Mouse (Mus musculus) granulocyte monocyte progenitor cell, adult 5-6 weeks (primary cell): ENCODE data around the gene Hibch. TPM values are rescaled to one million over a fixed set of nuclear protein-coding genes. Genes with fewer than 3 reads are reported as not detected.
A peak's percentile ranks its signal among the peaks of the same experiment; 100 is the strongest.

Experiments used
- ATAC-seq: replicated peaks from 2 replicates; pipeline ENCODE4 v1.8.0; 2016; ENCODE audit warnings: mild to moderate bottlenecking, moderate TSS enrichment, inconsistent platforms; ENCODE audit not compliant: poor library complexity, severe bottlenecking
- total RNA-seq, 2 experiments: library from RNA; stranded (forward) in 1 of 2; stranded (reverse) in 1 of 2; fragments of 200-712, 200-1000 nt in 1 of 2; fragments of >200 nt in 1 of 2; fragmentation: Nextera tagmentation in 1 of 2; gene quantifications; 2 replicates each; pipeline ENCODE4 v1.2.3; 2014 to 2017

The Hibch gene
- total RNA-seq (2014; fragmentation: Nextera tagmentation) = 32.2 and 47.1 TPM in 2 replicates
- total RNA-seq (2017) = 95.6 and 101 TPM in 2 replicates

- ATAC-seq = peak; percentile 93
These were observed at the start of gene Hibch for GRCm38 (mm10) chr1:52844782-52845665. Gene Hibch (plus strand): TSS chr1:52844929.

- ATAC-seq = no peak
These were observed 48.8 kb upstream of the Hibch start for GRCm38 (mm10) chr1:52795927-52796326.

- peak; percentile 36 for ATAC-seq
These were observed 45.5 kb upstream of the Hibch start for GRCm38 (mm10) chr1:52799056-52799726.

GRCm38 (mm10) chr1:52799772-52800171 is 45.0 kb upstream of the Hibch start:
- ATAC-seq = peak; percentile 26

GRCm38 (mm10) chr1:52800340-52800740 is 44.4 kb upstream of the Hibch start:
- peak; percentile 74 for ATAC-seq

DNA sequence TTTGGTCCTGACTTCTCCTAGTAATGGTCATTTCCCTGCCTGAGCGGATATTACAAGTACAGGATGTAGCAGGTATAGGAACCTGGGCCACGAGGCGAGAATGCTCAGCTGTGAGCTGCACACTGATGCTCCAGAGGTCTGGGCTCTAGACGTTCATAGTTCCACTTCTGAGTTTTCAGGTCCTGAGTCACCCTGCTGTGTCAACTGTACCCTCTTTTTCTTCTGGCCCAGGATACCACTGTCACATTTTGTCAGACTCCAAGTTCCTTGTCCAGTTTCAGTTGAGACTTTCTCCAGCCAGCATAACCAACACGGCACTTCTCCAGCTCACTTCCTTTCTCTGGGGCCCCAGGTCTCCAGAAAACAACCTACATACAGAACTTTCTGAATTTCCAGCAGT is 43.1 kb upstream of the Hibch start:
- peak; percentile 72 for ATAC-seq

GRCm38 (mm10) chr1:52802406-52802975 is 42.2 kb upstream of the Hibch start:
- no peak for ATAC-seq

DNA sequence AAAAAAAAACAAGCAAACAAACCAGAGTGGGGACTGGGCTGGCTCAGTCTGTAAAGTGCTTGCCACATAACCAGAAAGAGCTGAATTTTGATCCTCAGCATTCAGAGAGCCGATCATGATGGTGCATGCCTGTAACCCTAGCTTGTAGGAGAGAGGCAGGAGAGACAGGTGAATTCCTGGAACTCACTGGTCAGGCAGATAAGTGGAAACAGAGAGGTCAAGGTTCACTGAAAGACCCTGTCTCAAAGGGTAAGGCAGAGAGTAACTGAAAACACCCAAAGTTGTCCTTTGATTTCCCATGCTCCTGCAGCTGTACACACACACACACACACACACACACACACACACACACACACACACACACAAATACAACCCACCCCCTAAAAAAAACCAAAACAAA is 39.7 kb upstream of the Hibch start:
- ATAC-seq = no peak

- ATAC-seq = no peak
These were observed 36.3 kb upstream of the Hibch start for GRCm38 (mm10) chr1:52808456-52808855.

- ATAC-seq = no peak
These were observed 28.4 kb upstream of the Hibch start for GRCm38 (mm10) chr1:52816232-52816891.

DNA sequence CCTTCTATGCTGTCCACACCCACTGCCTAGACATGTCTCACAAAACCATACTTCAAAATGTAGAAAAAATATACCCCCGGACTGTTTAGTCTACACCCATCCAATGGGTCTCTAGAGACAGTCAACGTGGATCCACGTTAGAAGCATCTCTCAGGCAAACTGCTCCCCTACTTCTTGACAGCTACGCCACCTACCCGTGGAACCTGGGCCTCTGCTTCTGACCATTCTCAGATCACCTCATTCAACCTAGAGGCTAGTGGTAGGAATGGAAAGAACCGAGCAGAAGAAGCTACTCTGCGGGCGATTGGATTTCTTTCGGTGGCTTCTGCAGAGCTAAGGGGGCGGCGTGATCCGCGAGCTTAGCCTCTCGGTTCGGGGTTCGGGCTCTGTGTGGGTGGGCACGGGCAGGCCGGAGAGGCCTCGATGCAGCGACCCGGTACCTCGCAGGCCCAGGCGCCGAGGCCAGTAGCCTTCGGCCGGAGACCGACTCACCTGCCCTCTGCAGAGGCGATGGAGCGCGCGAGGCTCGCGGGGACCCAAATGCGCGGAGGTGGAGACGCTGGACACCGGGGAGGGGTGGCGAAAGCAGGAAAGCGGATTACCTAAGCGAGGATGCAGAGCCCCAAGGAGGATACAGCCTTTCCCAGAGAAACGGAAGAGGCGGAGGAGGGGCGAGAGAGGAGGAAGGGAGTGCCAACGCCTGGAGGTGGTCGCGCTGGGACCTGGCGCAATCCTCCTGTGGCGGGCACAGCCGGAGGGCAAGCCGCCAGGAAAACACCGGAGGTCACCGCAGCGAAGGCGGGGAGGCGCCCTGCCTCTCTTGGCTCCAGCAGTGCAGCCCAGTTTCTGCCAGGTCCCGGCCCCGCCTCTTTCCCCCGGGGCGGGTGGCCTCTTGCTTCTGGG is 27.6 kb upstream of the Hibch start, which contains the start of gene Inpp1:
Gene Inpp1, minus strand, starts transcription at position 779 of the 903 bp plus-strand sequence.
- peak; percentile 86 for ATAC-seq

DNA sequence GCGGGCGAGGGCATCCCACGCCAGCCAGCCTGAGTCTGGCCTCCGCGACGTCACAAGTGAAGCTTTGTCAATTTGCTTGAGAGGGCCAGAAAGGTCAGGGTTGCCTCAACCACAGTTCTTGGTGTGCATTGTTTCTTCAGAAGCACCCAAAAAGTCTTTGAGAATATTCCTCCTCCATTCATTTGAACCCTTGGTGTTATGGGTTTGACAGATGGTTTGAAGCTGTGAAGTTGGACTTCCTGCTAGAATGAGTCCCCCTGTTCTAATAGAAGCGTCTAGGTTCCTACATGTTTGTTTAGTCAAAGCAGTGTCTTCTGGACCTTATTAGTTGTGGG is 26.9 kb upstream of the Hibch start:
- ATAC-seq = no peak

DNA sequence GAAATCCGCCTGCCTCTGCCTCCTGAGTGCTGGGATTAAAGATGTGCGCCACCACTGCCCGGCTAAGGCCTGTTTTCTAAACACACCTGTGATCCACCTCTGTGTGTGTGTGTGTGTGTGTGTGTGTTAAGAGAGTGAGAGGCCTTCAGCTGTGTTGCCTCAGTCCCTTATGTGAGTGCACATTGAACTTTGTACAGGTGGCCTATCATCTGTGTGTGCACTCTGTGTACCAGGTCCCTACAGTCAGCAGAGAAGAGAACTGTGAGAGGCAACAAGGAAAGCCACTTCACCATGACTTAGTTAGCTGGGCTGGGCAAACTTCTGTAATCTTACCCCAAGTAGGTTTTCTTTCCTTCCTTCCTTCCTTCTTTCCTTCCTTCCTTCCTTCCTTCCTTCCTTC is 5.6 kb upstream of the Hibch start:
- ATAC-seq = no peak

DNA sequence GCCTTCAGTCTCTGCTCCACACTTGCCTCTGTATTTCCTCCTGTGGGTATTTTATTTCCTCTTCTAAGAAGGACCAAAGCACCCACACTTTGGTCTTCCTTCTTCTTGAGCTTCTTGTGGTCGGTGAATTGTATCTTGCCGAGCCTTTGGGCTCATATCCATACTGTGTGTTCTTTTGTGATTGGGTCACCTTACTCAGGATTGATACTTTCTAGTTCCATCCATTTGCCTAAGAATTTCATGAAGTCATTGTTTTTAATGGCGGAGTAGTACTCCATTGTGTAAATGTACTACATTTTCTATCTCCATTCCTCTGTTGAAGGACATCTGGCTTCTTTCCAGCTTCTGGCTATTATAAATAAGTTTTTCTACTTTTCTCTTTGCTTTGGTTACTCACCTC is 375 bp upstream of the Hibch start:
- ATAC-seq = no peak

GRCm38 (mm10) chr1:52846556-52846955 is 1.8 kb downstream of the Hibch start:
- no peak for ATAC-seq

GRCm38 (mm10) chr1:52849422-52849821 is 4.7 kb downstream of the Hibch start:
- no peak for ATAC-seq

DNA sequence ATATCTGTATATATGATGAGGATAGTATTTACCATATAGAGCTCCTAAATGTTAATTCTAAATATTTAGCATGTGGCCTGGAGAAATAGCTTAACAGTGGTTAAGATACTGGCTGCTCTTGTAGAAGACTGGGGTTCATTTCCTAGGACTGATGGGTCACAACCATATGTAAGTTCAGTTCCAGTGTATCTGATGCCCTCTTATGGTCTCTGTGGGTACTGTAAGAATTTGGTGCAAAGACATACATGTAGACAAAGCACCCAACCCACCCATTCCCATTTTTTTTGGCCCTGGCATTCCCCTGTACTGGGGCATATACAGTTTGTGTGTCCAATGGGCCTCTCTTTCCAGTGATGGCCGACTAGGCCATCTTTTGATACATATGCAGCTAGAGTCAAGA is 9.3 kb downstream of the Hibch start:
- peak; percentile 78 for ATAC-seq

DNA sequence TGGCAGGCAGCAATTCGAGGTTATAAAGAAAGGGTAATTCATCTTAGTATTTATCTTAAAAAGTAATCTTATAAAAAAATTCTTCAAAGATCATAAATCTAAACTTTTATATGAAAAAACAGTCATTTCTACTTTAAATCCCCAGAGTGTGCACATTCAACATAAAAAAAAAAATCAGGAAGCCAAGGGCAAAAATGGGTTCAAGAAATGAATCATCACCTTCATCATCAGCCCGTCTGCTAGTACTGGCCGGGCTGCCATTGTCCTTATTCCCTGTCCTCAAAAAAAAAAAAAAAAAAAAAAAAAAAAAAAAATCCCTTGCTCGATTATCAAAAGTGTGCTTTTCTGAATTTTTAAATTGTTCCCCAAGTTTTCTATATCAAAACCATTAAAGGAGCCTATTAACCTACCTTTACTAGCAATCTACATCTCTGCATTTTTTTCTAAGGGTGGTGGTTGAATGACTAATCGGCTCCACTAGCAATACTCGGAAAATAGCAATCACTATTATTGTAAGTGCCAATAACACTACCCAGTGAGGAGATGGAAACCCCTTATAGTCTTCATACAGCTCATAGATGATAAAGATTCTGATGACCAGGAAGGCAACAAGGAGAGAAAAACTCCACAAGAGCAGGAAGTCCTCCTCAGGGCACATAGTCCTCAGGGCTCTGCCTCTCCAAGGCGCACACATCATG is 11.3 kb downstream of the Hibch start:
- ATAC-seq = no peak

- ATAC-seq = no peak
These were observed 19.5 kb downstream of the Hibch start for GRCm38 (mm10) chr1:52864220-52864619.
